Mouse (Mus musculus) CD4-positive naive resting alpha-beta T cell, adult 76 days (primary cell): Measurements from ENCODE around the gene Tfcp2. TPM values are rescaled to one million over a fixed set of nuclear protein-coding genes. Genes with fewer than 3 reads are reported as not detected.

Experiments
- total RNA-seq: library from RNA; stranded (reverse); gene quantifications from one replicate; pipeline ENCODE4 v1.2.4, GENCODE M21; 2023

The Tfcp2 gene
- 11.0 TPM for total RNA-seq

GRCm38 (mm10) chr15:100551326-100552307 lies at the start of gene Tfcp2:
Gene Tfcp2, minus strand, starts transcription at chr15:100552008.

GRCm38 (mm10) chr15:100599276-100600046 lies 47.7 kb upstream of the Tfcp2 start, which contains the start of gene Pou6f1:
Gene Pou6f1, minus strand, starts transcription at chr15:100599984.

GRCm38 (mm10) chr15:100495102-100495501 lies 56.7 kb downstream of the Tfcp2 start, which contains the start of gene Csrnp2:
Gene Csrnp2, minus strand, starts transcription at chr15:100495488.

GRCm38 (mm10) chr15:100468295-100469188 lies 83.3 kb downstream of the Tfcp2 start, which contains the start of gene Letmd1:
Gene Letmd1, plus strand, starts transcription at chr15:100469023.

Other genes starting within 250 kb of the Tfcp2 start
- 13.1 TPM for gene Mettl7a1, start 247.9 kb downstream of the Tfcp2 start, total RNA-seq
- not detected for gene Mettl7a3, start 217.1 kb downstream of the Tfcp2 start, total RNA-seq
- gene Methig1, start 198.9 kb downstream of the Tfcp2 start, total RNA-seq = not detected
- gene Mettl7a2, start 198.8 kb downstream of the Tfcp2 start, total RNA-seq = not detected
- not detected for gene Higd1c, start 187.5 kb downstream of the Tfcp2 start, total RNA-seq
- gene Gm5475, start 129.9 kb downstream of the Tfcp2 start, total RNA-seq = not detected
- gene Slc11a2, start 126.9 kb downstream of the Tfcp2 start, total RNA-seq = 30.8 TPM
- gene Letmd1, start 83.0 kb downstream of the Tfcp2 start, total RNA-seq = 45.9 TPM
- 9.7 TPM for gene Csrnp2, start 56.5 kb downstream of the Tfcp2 start, total RNA-seq
- 62.3 TPM for gene Pou6f1, start 48.0 kb upstream of the Tfcp2 start, total RNA-seq
- 399 TPM for gene Dazap2, start 63.3 kb upstream of the Tfcp2 start, total RNA-seq
- 4.6 TPM for gene Smagp, start 84.9 kb upstream of the Tfcp2 start, total RNA-seq
- 329 TPM for gene Bin2, start 117.5 kb upstream of the Tfcp2 start, total RNA-seq
- 3.3 TPM for gene Cela1, start 135.9 kb upstream of the Tfcp2 start, total RNA-seq
- 185 TPM for gene Galnt6, start 177.4 kb upstream of the Tfcp2 start, total RNA-seq
- gene Slc4a8, start 209.7 kb upstream of the Tfcp2 start, total RNA-seq = 10.0 TPM